Comparison of ENCODE assay signal across 9 mouse cellular contexts in the genomic region with DNA sequence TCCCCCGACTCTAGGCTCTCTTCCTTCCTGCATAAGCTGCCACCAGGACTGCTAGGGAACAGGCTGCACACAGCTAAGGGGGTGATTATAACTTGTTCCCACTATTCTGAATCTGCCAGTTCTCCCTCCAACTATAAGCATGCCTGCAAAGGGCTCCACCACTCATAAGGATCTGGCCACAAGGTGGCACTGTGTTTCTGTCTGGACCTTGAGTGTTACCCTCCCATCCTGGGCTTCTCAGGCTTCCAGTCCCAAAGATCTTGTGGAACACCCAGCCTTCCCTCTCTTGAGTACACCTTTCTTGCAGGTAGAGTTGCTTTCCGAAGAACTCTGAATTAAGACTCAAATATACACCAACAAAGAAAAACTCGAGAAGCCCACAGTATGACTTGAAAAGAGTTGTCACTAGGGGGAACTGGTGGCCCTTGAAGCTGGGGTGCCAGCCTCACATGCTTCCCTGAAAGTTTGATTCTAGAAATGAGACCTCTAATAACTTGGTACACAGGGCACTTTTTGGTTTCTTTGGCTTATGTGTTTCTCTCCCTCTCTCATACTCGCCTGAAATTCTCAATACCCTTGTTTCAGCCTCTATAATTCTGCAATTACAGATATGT. TPM values are rescaled to one million over a fixed set of nuclear protein-coding genes. Genes with fewer than 3 reads are reported as not detected.
DNase-seq lines count a peak whose midpoint lies in the region; ATAC-seq lines count a peak whose summit lies in the region.
"Had no signal": no experiment of that assay in that cellular context is flagged by ENCODE, and none has a peak within 500 bp of the region (broad histone marks: within the 10 kb centered on the region; RNA-seq: fewer than 3 reads in every experiment).

No protein-coding gene starts in this region.

- H3K27me3 ChIP-seq in intestine, embryonic 14.5 days (replicated peaks; ENCODE audit: control insufficient read depth, insufficient read depth, low read length) = no peaks in the 10 kb centered on the region
- H3K27me3 ChIP-seq: stomach, embryonic 15.5 days had no signal

- H3K4me3 ChIP-seq in intestine, embryonic 14.5 days (ENCODE audit: low read depth, low read length) = no peak overlapping the region
- H3K4me3 ChIP-seq: stomach, embryonic 15.5 days had no signal

- H3K36me3 ChIP-seq in intestine, embryonic 14.5 days (ENCODE audit: control insufficient read depth, insufficient read depth, low read length) = peaks cover 30% of the 10 kb centered on the region
- H3K36me3 ChIP-seq: stomach, embryonic 15.5 days had no signal

- intact Hi-C loops in left cerebral cortex, postnatal 10 days (cut with DNase I) = loop anchor here (2.0 to 10.0 kb wide), 3 partner anchors 104 to 282 kb away; a partner anchor contains a TSS

- 39% methylated on average over 4 of the region's 4 CpGs for WGBS in intestine, embryonic 14.5 days

- no peaks in the 10 kb centered on the region for H3K4me1 ChIP-seq in intestine, embryonic 14.5 days (replicated peaks; ENCODE audit: control insufficient read depth, insufficient read depth, low read length)
- H3K4me1 ChIP-seq: stomach, embryonic 15.5 days had no signal

- no peak overlapping the region for H3K4me2 ChIP-seq in intestine, embryonic 14.5 days (ENCODE audit: low read length)
- H3K4me2 ChIP-seq: stomach, embryonic 15.5 days had no signal

- no peak overlapping the region for H3K9ac ChIP-seq in intestine, embryonic 14.5 days (ENCODE audit: low read length)
- H3K9ac ChIP-seq: stomach, embryonic 15.5 days had no signal

- no peak overlapping the region for H3K27ac ChIP-seq in intestine, embryonic 14.5 days (ENCODE audit: low read depth)
- H3K27ac ChIP-seq: stomach, embryonic 15.5 days had no signal

- ATAC-seq in common myeloid progenitor, adult 5-6 weeks (replicated peaks; ENCODE audit: low read depth, poor library complexity, severe bottlenecking) = peak; percentile 97
- ATAC-seq in intestine, embryonic 14.5 days (replicated peaks; ENCODE audit: low FRiP score, low TSS enrichment, low read depth) = peak; percentile 59; the same call in 1 of the 2 replicates

- no peaks in the 10 kb centered on the region for H3K9me3 ChIP-seq in intestine, embryonic 14.5 days (ENCODE audit: control insufficient read depth, low read length)
- H3K9me3 ChIP-seq: stomach, embryonic 15.5 days had no signal

- DNase-seq in adipocyte (ENCODE audit: low spot score) = peak; percentile 93
- peak; percentile 80 for DNase-seq in gastrocnemius, adult 8-10 months (ENCODE audit: low spot score in 2 of 2)
- peak; percentile 91 for DNase-seq in intestine, embryonic 14.5 days (ENCODE audit: low spot score)
- DNase-seq in left cerebral cortex, postnatal 10 days (ENCODE audit: extremely low spot score in 1 of 2, low spot score in 2 of 2) = peak; percentile 79 to 88
- peak; percentile 89 for DNase-seq in mesoderm, embryonic 11.5 days (ENCODE audit: low read depth, low spot score)
- peak; percentile 75 for DNase-seq in right cerebral cortex, postnatal 36 days (ENCODE audit: low spot score in 2 of 2)
- DNase-seq in urinary bladder, postnatal 4 days (ENCODE audit: low spot score in 2 of 2) = peak; percentile 70 to 89

RNA-seq across cellular contexts. Expression of a gene that starts 12.8 kb away (rescaled TPM):
- 9.2 and 30.3 TPM in 2 replicates for total RNA-seq in common myeloid progenitor, adult 5-6 weeks (2017)
- total RNA-seq in gastrocnemius, adult 8-10 months (2022) = 1 to 10 TPM; 2.2 to 4.0 (median 3.0) TPM
- polyA plus RNA-seq in intestine, embryonic 14.5 days (2014; fragmentation: Nextera tagmentation; extraction: Ambion mirVana) = 20.5 and 22.2 TPM in 2 replicates
- total RNA-seq in left cerebral cortex, postnatal 10 days (2021) = 10 to 100 TPM; 30.1 to 32.9 TPM

RNA-seq across cellular contexts. Expression of a gene that starts 27.5 kb away (rescaled TPM):
- 39.3 and 82.5 TPM in 2 replicates for total RNA-seq in common myeloid progenitor, adult 5-6 weeks (2017)
- 10 to 100 TPM; 20.9 to 25.1 (median 23.8) TPM for total RNA-seq in gastrocnemius, adult 8-10 months (2022)
- polyA plus RNA-seq in intestine, embryonic 14.5 days (2014; fragmentation: Nextera tagmentation; extraction: Ambion mirVana) = 50.3 and 52.6 TPM in 2 replicates
- total RNA-seq in left cerebral cortex, postnatal 10 days (2021) = 10 to 100 TPM; 39.8 to 44.2 TPM

RNA-seq across cellular contexts. Expression of a gene that starts 28.0 kb away (rescaled TPM):
- total RNA-seq in common myeloid progenitor, adult 5-6 weeks (2017) = 34.4 and 38.0 TPM in 2 replicates
- total RNA-seq in gastrocnemius, adult 8-10 months (2022) = 10 to 100 TPM in 2 of 4 experiments, 1 to 10 TPM in 2; 9.3 to 11.2 (median 10.3) TPM
- polyA plus RNA-seq in intestine, embryonic 14.5 days (2014; fragmentation: Nextera tagmentation; extraction: Ambion mirVana) = 34.4 and 38.2 TPM in 2 replicates
- 10 to 100 TPM; 55.9 to 60.5 TPM for total RNA-seq in left cerebral cortex, postnatal 10 days (2021)
